Mouse (Mus musculus) hematopoietic multipotent progenitor cell, adult 10-12 weeks (in vitro differentiated cells): ENCODE results near the gene Foxp1. TPM values are rescaled to one million over a fixed set of nuclear protein-coding genes. Genes with fewer than 3 reads are reported as not detected.

ENCODE experiments used
- polyA plus RNA-seq: library from polyadenylated mRNA; stranded (reverse); fragments of >175 nt; gene quantifications from 2 replicates; pipeline ENCODE4 v1.2.3, GENCODE M21; 2012; ENCODE audit warnings: low replicate concordance

Gene Foxp1
- 474 and 801 TPM in 2 replicates for polyA plus RNA-seq

GRCm38 (mm10) chr6:99522359-99523108 lies at the start of gene Foxp1:
Foxp1 (minus strand) TSS chr6:99522721.

Other genes with a start within 250 kb of the Foxp1 start
- gene Eif4e3, start 144.1 kb upstream of the Foxp1 start, polyA plus RNA-seq, result 5.2 and 5.5 TPM in 2 replicates
- 0.63 and 0.97 TPM in 2 replicates for gene Gm20696, start 144.1 kb upstream of the Foxp1 start, polyA plus RNA-seq
- 0.13 and 0.87 TPM in 2 replicates for gene Gpr27, start 170.0 kb upstream of the Foxp1 start, polyA plus RNA-seq
- gene Prok2, start 203.7 kb upstream of the Foxp1 start, polyA plus RNA-seq, result 0.71 TPM in 1 of 2 replicates, not detected in the other